Mouse (Mus musculus) small intestine, adult 2 months (tissue): ENCODE results near the gene Taok3.

Experiments
- CTCF ChIP-seq: fragments of 200-500 bp; IDR thresholded peaks from 2 replicates; pipeline ENCODE4 v1.5.1; 2012; ENCODE audit warnings: low read depth, mild to moderate bottlenecking, control low read depth, inconsistent platforms, low read length, moderate library complexity, mixed read lengths; ENCODE audit not compliant: insufficient replicate concordance, insufficient read length; ENCODE audit errors: extremely low read depth
- POLR2A ChIP-seq: fragments of 200-500 bp; IDR thresholded peaks from 2 replicates; pipeline ENCODE4 v1.6.1; 2012; ENCODE audit warnings: low read depth, mild to moderate bottlenecking, control low read depth, inconsistent platforms, low read length, moderate library complexity

DNA sequence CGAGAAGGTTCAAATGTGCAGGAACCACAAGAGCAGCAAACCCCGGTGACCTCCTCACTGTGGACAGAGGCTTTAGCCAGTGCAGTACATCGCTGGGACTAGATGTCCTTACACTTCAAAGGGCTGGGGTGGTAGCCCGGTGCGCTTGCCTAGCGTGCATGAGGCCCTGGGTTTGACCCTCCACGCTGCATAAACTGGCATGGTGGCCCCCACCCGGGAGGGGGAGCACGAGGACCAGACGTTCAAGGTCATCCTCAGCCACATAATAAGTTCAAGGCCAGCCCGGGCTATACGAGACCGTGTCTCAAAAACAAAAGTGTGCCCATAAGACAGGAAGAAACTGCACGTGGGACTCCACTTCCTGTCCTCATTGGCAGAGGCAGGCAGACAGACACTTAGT lies 148.0 kb downstream of the Taok3 start:
- TF ChIP-seq CTCF: no peak
- no peak for TF ChIP-seq POLR2A
